Mouse (Mus musculus) neural tube, embryonic 13.5 days (tissue): ENCODE measurements around the gene Epha4. TPM values are rescaled to one million over a fixed set of nuclear protein-coding genes. Genes with fewer than 3 reads are reported as not detected.

Experiments
- ATAC-seq: fragments of 200-750 bp; cut with Nextera tagmentation; 2 replicates; pipeline ENCODE4 v1.8.0; 2017; ENCODE audit warnings: low read depth, mild to moderate bottlenecking, moderate TSS enrichment, moderate library complexity
- H3K27ac ChIP-seq: fragments of 300-500 bp; sonication (generic); replicated peaks from 2 replicates; pipeline ENCODE4 v1.5.1; 2015; ENCODE audit warnings: moderate library complexity, mild to moderate bottlenecking, inconsistent platforms
- H3K27me3 ChIP-seq: fragments of 300-500 bp; sonication (generic); 2 replicates; pipeline ENCODE4 v1.6.1; 2015; ENCODE audit warnings: mild to moderate bottlenecking, inconsistent platforms
- H3K36me3 ChIP-seq: fragments of 300-500 bp; sonication (generic); 2 replicates; pipeline ENCODE4 v1.6.1; 2015; ENCODE audit warnings: mild to moderate bottlenecking, inconsistent platforms
- H3K4me1 ChIP-seq: fragments of 300-500 bp; sonication (generic); replicated peaks from 2 replicates; pipeline ENCODE4 v1.6.1; 2015; ENCODE audit warnings: inconsistent platforms
- H3K4me2 ChIP-seq: fragments of 300-500 bp; sonication (generic); 2 replicates; pipeline ENCODE4 v1.6.1; 2015; ENCODE audit warnings: inconsistent platforms, mild to moderate bottlenecking, moderate library complexity
- H3K4me3 ChIP-seq: fragments of 300-500 bp; sonication (generic); 2 replicates; pipeline ENCODE4 v1.5.1; 2015; ENCODE audit warnings: mild to moderate bottlenecking, inconsistent platforms
- H3K9ac ChIP-seq: fragments of 300-500 bp; sonication (generic); 2 replicates; pipeline ENCODE4 v1.6.1; 2015; ENCODE audit warnings: moderate library complexity, mild to moderate bottlenecking, inconsistent platforms
- H3K9me3 ChIP-seq: fragments of 300-500 bp; sonication (generic); 2 replicates; pipeline ENCODE4 v1.6.1; 2016; ENCODE audit warnings: inconsistent platforms
- WGBS: fragments of 180-500 bp; shearing (Covaris S2); methylation state at CpG from one replicate; pipeline ENCODE4 v1.1.7; 2015; 5-methylcytosine and 5-hydroxymethylcytosine counted together
- polyA plus RNA-seq: library from polyadenylated mRNA; unstranded; fragments of >200 nt; fragmentation: Nextera tagmentation; extraction: Ambion mirVana; gene quantifications from 2 replicates; pipeline ENCODE4 v1.2.1, GENCODE M21; 2015

Epha4 gene
- polyA plus RNA-seq, 1 experiment from 2014 or later, result 27.0 TPM

GRCm38 (mm10) chr1:77523354-77523753 is 8.5 kb upstream of the Epha4 start:
- no peaks in the 10 kb centered on the region for H3K36me3 ChIP-seq
- no peak overlapping the region for H3K27ac ChIP-seq
- H3K27me3 ChIP-seq, result peaks cover 14% of the 10 kb centered on the region
- no peak for ATAC-seq
- 49% methylated on average over 2 of the region's 2 CpGs for WGBS
- H3K9ac ChIP-seq, result no peak overlapping the region
- no peak overlapping the region for H3K4me3 ChIP-seq
- no peaks in the 10 kb centered on the region for H3K9me3 ChIP-seq
- H3K4me1 ChIP-seq, result peaks cover 15% of the 10 kb centered on the region
- H3K4me2 ChIP-seq, result no peak overlapping the region

DNA sequence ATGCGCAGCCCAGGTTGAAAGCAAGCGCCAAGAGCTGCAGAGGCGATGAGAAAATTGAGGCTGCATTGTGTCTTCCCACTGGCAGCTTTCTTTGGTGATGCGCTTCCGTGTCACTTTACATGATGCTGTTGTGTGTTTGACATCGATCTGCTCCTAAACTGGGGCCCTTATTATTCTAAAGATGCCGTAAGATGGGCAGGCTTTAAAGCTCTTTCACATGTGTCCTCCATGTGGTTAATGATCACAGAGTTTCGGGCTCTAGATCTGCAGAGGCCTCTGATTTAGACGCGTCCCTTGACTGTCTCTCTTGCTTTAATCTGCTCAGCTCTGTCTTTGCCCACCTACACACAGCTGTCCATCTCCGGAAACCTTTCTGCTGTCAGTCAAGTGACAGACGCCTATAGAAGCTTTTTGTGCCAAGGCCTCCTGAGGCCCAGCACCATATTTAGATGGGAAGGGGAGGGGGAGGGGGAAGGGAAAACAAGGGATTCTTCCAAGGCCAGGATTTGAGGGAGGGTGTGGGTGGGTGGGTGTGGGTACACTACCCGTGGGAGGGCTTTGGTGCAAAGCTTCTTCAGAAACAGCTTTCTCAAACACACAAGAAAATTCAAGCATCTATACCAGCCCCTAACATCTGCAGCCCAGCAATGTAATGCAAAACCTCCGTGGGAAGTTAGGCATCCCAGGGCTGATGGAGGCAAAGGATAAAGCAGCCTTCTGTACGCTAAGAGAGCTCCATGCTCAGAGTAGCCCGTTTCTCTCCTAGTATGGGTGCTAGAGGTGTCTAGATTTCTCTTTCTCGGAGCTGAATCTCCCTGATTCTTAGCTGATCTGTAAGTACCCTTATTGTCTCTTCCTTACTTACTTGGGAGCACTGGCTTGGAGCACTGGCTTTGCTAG is 7.0 kb upstream of the Epha4 start:
- WGBS, result 17% methylated on average over 16 of the region's 17 CpGs

DNA sequence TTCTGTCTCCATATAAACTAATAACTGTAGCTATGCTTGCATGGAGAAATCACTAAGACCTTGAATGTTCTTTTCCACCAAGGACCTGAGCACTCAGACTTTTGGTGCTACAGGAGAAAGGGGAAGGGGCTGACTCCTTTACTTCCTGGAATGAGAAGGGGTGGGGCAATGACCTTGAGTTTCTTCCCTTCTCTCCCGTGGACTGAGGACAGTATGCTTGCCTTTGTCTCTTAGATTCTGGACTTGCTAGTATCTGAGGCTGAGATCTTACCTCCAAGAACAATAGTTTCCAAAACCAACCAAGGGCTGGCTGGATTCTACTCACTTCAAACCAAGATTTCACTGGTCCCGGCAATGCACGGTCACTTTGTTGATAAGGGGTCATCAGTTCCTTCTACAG is 3.8 kb upstream of the Epha4 start:
- no peak for ATAC-seq
- no peak overlapping the region for H3K4me2 ChIP-seq
- H3K27me3 ChIP-seq, result peaks cover 22% of the 10 kb centered on the region
- H3K4me3 ChIP-seq, result no peak overlapping the region
- no peak overlapping the region for H3K27ac ChIP-seq
- H3K9ac ChIP-seq, result no peak overlapping the region
- H3K36me3 ChIP-seq, result no peaks in the 10 kb centered on the region
- 89% methylated on average over 3 of the region's 3 CpGs for WGBS
- H3K9me3 ChIP-seq, result no peaks in the 10 kb centered on the region
- peaks cover 33% of the 10 kb centered on the region for H3K4me1 ChIP-seq

More for the DNA sequence above, 7.0 kb upstream of the Epha4 start:
- Histone ChIP-seq H3K27me3 (peaks cover 22% of the 10 kb centered on the region), H3K9ac (peak overlapping the region; percentile 12; the same call in 1 of the 2 replicates), H3K36me3 (no peaks in the 10 kb centered on the region), H3K9me3 (no peaks in the 10 kb centered on the region), H3K27ac (no peak overlapping the region), H3K4me1 (peaks cover 20% of the 10 kb centered on the region), H3K4me2 (peak overlapping the region; percentile 36), H3K4me3 (no peak overlapping the region)
- no peak for ATAC-seq

- H3K36me3 ChIP-seq, result no peaks in the 10 kb centered on the region
- peak overlapping the region; percentile 72 for H3K27ac ChIP-seq
- peak overlapping the region; percentile 80 for H3K9ac ChIP-seq
- peak overlapping the region; percentile 90 for H3K4me2 ChIP-seq
- ATAC-seq, result peak; percentile 17
- WGBS, result 2% methylated on average over 36 of the region's 36 CpGs
- H3K27me3 ChIP-seq, result peaks cover 22% of the 10 kb centered on the region
- peaks cover 39% of the 10 kb centered on the region for H3K4me1 ChIP-seq
- H3K9me3 ChIP-seq, result no peaks in the 10 kb centered on the region
- peak overlapping the region; percentile 66 for H3K4me3 ChIP-seq
These were observed 1.5 kb upstream of the Epha4 start for GRCm38 (mm10) chr1:77516203-77516991.

- Histone ChIP-seq H3K27me3 (peaks cover 22% of the 10 kb centered on the region), H3K9me3 (no peaks in the 10 kb centered on the region), H3K9ac (peak overlapping the region; percentile 80), H3K27ac (peak overlapping the region; percentile 72), H3K4me3 (peak overlapping the region; percentile 66), H3K4me2 (peak overlapping the region; percentile 90), H3K36me3 (no peaks in the 10 kb centered on the region), H3K4me1 (peaks cover 42% of the 10 kb centered on the region)
- 0 out of 2 replicates have a peak, but pooled peaks have one; percentile 1 for ATAC-seq
- WGBS, result 2% methylated on average over 12 of the region's 12 CpGs
These were observed 728 bp upstream of the Epha4 start for GRCm38 (mm10) chr1:77515651-77515981.

GRCm38 (mm10) chr1:77514325-77514962 is 444 bp downstream of the Epha4 start:
- Histone ChIP-seq H3K4me2 (peak overlapping the region; percentile 90), H3K9ac (peak overlapping the region; percentile 80), H3K9me3 (no peaks in the 10 kb centered on the region), H3K27me3 (peaks cover 12% of the 10 kb centered on the region; the same call in 1 of the 2 replicates), H3K36me3 (no peaks in the 10 kb centered on the region), H3K27ac (peak overlapping the region; percentile 90), H3K4me3 (peak overlapping the region; percentile 66), H3K4me1 (peaks cover 51% of the 10 kb centered on the region)
- WGBS, result under 1% methylated on average over 45 of the region's 45 CpGs
- ATAC-seq, result peak; percentile 23

- ATAC-seq, result no peak
- WGBS, result under 1% methylated on average over 8 of the region's 9 CpGs
These were observed 946 bp downstream of the Epha4 start for GRCm38 (mm10) chr1:77513959-77514324.

DNA sequence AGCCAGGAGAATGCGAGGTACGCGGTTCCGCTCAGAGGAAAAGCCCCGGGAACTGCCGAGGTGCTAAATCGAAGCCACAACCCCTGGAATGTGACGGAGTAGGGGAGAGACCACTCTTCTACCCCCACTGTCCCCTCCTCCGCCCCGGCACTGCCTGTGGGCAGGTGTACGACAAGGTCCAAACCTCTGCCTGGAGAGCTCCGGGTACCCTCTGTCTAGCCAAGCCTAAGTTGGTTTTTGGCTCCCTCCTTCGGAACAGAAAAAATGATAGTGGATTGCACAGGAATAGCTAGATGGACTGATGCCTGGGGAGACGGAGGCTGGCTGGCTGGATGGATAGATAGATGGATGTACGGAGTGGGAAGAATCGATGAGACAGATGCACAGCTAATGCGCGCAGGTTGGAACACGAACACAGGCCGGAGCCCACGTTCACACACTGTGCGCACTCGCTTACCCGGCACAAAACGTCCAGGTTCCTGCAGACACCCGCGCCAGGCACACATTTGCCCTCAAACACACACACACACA is 1.4 kb downstream of the Epha4 start:
- Histone ChIP-seq H3K36me3 (no peaks in the 10 kb centered on the region), H3K27ac (peak overlapping the region; percentile 90), H3K4me3 (peak overlapping the region; percentile 66), H3K9me3 (no peaks in the 10 kb centered on the region), H3K4me2 (peak overlapping the region; percentile 90), H3K4me1 (peaks cover 55% of the 10 kb centered on the region), H3K27me3 (peaks cover 8% of the 10 kb centered on the region; the same call in 1 of the 2 replicates), H3K9ac (peak overlapping the region; percentile 80)
- peak; percentile 28 for ATAC-seq
- under 1% methylated on average over 24 of the region's 27 CpGs for WGBS

More at GRCm38 (mm10) chr1:77513959-77514324, 946 bp downstream of the Epha4 start:
- H3K27ac ChIP-seq, result peak overlapping the region; percentile 90
- H3K9me3 ChIP-seq, result no peaks in the 10 kb centered on the region
- peak overlapping the region; percentile 90 for H3K4me2 ChIP-seq
- peak overlapping the region; percentile 66 for H3K4me3 ChIP-seq
- H3K27me3 ChIP-seq, result peaks cover 12% of the 10 kb centered on the region; the same call in 1 of the 2 replicates
- H3K36me3 ChIP-seq, result no peaks in the 10 kb centered on the region
- H3K9ac ChIP-seq, result peak overlapping the region; percentile 80
- H3K4me1 ChIP-seq, result peaks cover 52% of the 10 kb centered on the region

GRCm38 (mm10) chr1:77512431-77513195 is 2.3 kb downstream of the Epha4 start:
- peaks cover 61% of the 10 kb centered on the region for H3K4me1 ChIP-seq
- H3K27ac ChIP-seq, result peak overlapping the region; percentile 90
- peaks cover 3% of the 10 kb centered on the region; the same call in 1 of the 2 replicates for H3K27me3 ChIP-seq
- H3K4me2 ChIP-seq, result peak overlapping the region; percentile 90
- no peaks in the 10 kb centered on the region for H3K36me3 ChIP-seq
- H3K9me3 ChIP-seq, result no peaks in the 10 kb centered on the region
- no peak for ATAC-seq
- WGBS, result 2% methylated on average over 20 of the region's 20 CpGs
- H3K4me3 ChIP-seq, result peak overlapping the region; percentile 66
- H3K9ac ChIP-seq, result peak overlapping the region; percentile 80

- no peak for ATAC-seq
- H3K36me3 ChIP-seq, result no peaks in the 10 kb centered on the region
- H3K4me3 ChIP-seq, result peak overlapping the region; percentile 66
- peak overlapping the region; percentile 80 for H3K9ac ChIP-seq
- H3K27ac ChIP-seq, result peak overlapping the region; percentile 90
- no peaks in the 10 kb centered on the region for H3K27me3 ChIP-seq
- peaks cover 64% of the 10 kb centered on the region for H3K4me1 ChIP-seq
- WGBS, result 2% methylated on average over 4 of the region's 4 CpGs
- no peaks in the 10 kb centered on the region for H3K9me3 ChIP-seq
- H3K4me2 ChIP-seq, result peak overlapping the region; percentile 90
These were observed 2.9 kb downstream of the Epha4 start for GRCm38 (mm10) chr1:77512059-77512407.
